Mouse (Mus musculus) neural tube, embryonic 10.5 days (tissue): Measurements from ENCODE around the gene Txn1.

ENCODE experiments used
- DNase-seq: peaks from one replicate; pipeline ENCODE4 v3.0.0-alpha.2; 2017; ENCODE audit warnings: low spot score; ENCODE audit errors: extremely low spot score

Gene Txn1

DNA sequence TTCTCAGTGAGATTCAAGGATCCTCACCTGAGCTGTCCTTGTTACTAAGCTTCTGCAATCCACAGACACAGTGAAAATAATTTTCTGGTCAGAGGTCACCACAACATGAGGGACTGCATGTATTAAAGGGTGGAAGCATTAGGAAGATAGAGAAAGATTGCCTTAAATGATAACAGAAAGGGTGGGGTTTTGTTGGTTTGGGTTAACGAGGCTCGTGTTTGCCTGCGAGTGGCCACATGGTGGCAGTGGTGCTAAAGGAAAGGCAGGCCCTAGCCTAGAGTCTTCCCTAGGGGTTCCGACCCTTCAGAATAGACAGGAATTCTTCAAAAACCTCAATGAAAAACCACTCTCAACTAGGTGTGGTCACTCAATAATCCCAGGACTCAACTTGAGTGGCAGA, 55.0 kb downstream of the Txn1 start:
- no peak for DNase-seq

DNA sequence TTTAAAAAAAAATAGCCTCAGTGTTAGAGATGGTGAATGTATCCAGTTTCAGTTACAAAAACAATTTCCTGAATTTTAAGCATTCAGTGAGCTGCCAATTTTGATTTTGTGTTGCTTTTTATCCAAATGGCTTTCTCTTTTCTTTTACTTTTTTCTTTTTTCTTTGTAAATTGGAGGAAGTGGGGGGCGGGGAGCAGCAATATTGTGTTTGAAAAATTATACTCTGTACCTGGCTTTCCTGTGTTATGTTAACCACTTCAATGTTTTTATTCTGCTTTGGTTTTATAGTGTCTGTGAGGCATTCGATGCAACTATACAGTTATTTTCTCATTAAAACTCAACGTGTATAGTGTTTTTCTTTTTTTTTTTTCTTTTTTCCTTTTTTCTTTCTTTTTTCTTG, 59.6 kb downstream of the Txn1 start:
- DNase-seq, result no peak

DNA sequence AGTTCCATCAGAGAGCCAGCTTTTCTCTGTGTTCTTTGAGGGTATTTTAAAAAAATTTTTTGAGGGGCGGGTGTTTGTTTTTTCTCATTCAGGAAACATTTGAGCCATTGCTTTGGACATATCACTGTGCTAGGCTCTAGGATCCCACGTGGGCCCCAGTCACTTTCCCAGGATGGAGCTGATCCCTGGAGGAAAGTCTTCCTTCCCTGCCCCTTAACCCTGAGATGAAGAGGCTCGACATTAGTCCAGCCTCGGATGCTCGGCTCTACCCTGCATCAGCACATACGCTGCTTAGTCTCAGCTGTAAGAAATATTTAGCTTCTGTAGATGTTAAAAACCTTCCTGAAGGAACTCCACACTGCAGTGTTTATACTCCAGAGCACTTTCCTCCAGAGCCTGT, 60.3 kb downstream of the Txn1 start:
- DNase-seq, result no peak

DNA sequence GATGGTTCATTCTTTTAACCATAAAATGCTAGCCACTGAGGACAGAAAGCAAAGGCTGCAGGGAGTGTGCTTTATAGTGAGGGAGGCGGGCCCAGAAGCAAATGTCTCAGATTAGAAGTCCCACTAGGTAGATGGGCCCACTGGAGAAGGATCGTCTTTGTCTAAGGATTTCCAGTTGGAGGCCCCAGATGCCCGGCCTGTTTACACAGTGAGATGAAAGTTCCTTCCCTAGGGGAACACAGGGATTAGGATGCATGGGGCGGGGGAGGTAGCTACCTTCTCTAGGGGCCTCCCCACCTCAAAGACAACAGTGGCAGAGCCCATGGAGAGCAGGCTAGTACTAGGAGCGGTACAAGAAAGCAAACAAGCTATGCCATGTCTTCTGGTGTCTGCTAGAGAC, 61.1 kb downstream of the Txn1 start:
- DNase-seq, result no peak
